9 mouse cellular contexts compared by ENCODE assay signal in the genomic region with DNA sequence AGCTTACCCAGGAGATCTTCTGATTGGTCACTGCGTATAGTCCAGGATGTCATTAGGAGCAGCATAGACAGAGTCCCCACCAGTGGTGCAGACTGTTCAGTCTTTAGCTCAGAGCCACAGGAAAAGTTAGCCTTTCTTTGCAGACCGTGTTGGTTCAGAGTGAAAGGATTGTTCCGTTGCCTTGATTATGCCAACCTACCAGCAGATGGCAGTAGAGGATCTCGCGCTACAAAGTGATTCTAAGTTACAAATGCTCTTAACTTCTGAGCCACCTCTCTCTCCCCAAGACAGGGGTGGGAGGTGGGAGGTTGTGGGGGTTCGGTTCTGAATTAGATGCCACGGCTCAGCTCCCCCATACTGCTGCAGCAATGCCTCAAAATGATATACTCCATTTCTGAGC. TPM values are rescaled to one million over a fixed set of nuclear protein-coding genes. Genes with fewer than 3 reads are reported as not detected.
A peak's percentile ranks its signal among the peaks of the same experiment; 100 is the strongest.
DNase-seq lines count a peak whose midpoint lies in the region; ATAC-seq lines count a peak whose summit lies in the region.
"Had no signal": no experiment of that assay in that cellular context is flagged by ENCODE, and none has a peak within 500 bp of the region (broad histone marks: within the 10 kb centered on the region; RNA-seq: fewer than 3 reads in every experiment).

No protein-coding gene starts in this region.

- no peak overlapping the region for H3K9ac ChIP-seq in heart, embryonic 12.5 days

- H3K4me3 ChIP-seq in heart, embryonic 12.5 days, result no peak overlapping the region
- H3K4me3 ChIP-seq: neural tube, embryonic 13.5 days had no signal

- H3K27ac ChIP-seq in heart, embryonic 12.5 days (ENCODE audit: poor library complexity, severe bottlenecking), result no peak overlapping the region
- H3K27ac ChIP-seq: neural tube, embryonic 13.5 days had no signal

- no peaks in the 10 kb centered on the region for H3K4me1 ChIP-seq in heart, embryonic 12.5 days (replicated peaks)
- H3K4me1 ChIP-seq: neural tube, embryonic 13.5 days had no signal

- WGBS in heart, embryonic 12.5 days, result 7% methylated on average over 7 of the region's 7 CpGs

- no peaks in the 10 kb centered on the region for H3K9me3 ChIP-seq in heart, embryonic 12.5 days (replicated peaks)
- H3K9me3 ChIP-seq: neural tube, embryonic 13.5 days had no signal

- H3K4me2 ChIP-seq in heart, embryonic 12.5 days, result no peak overlapping the region
- H3K4me2 ChIP-seq: neural tube, embryonic 13.5 days had no signal

- peak; percentile 49 to 81 for DNase-seq in heart, adult 18-20 months
- peak; percentile 86 for DNase-seq in brain, adult 2 months (ENCODE audit: low read depth, low spot score)
- peak; percentile 69 for DNase-seq in heart, postnatal 4 days
- DNase-seq in layer of hippocampus, adult 8-10 months (ENCODE audit: low spot score in 2 of 2), result peak; percentile 39 to 73
- DNase-seq in lung, postnatal 25 days (ENCODE audit: low spot score), result peak; percentile 64
- DNase-seq in right cerebral cortex, postnatal 25 days, result peak; percentile 60

- H3K27me3 ChIP-seq in heart, embryonic 12.5 days (replicated peaks), result peaks cover 6% of the 10 kb centered on the region

- no peaks in the 10 kb centered on the region for H3K36me3 ChIP-seq in heart, embryonic 12.5 days
- H3K36me3 ChIP-seq: neural tube, embryonic 13.5 days had no signal

- no peak for ATAC-seq in heart, embryonic 12.5 days (ENCODE audit: insufficient number of reproducible peaks, low FRiP score)
- ATAC-seq in erythroblast, adult 5-6 weeks (replicated peaks; ENCODE audit: low FRiP score, poor library complexity, severe bottlenecking), result 0 out of 2 replicates have a peak, but pooled peaks have one; percentile 46

RNA-seq across cellular contexts. Expression of a gene that starts 27.2 kb away (rescaled TPM):
- 10 to 100 TPM; 19.3 to 22.1 TPM for total RNA-seq in heart, adult 18-20 months (2021)
- polyA plus RNA-seq in heart, embryonic 12.5 days (2016; fragmentation: Nextera tagmentation; extraction: Ambion mirVana), result 14.9 and 15.4 TPM in 2 replicates
- total RNA-seq in erythroblast, adult 5-6 weeks (2015; ENCODE audit: low replicate concordance), result 5.0 and 6.9 TPM in 2 replicates
- total RNA-seq in erythroblast, adult 5-6 weeks (2017; ENCODE audit: low replicate concordance), result 4.3 and 5.6 TPM in 2 replicates
- total RNA-seq in heart, postnatal 4 days (2021), result 10 to 100 TPM; 17.2 to 18.7 TPM
- 100 to 1,000 TPM; 157 to 181 (median 168) TPM for total RNA-seq in layer of hippocampus, adult 8-10 months (2022)

RNA-seq across cellular contexts. Expression of a gene that starts 58.2 kb away (rescaled TPM):
- total RNA-seq in heart, adult 18-20 months (2021), result 1 to 10 TPM; 1.7 to 1.8 TPM
- not detected in 2 replicates for polyA plus RNA-seq in heart, embryonic 12.5 days (2016; fragmentation: Nextera tagmentation; extraction: Ambion mirVana)
- total RNA-seq in erythroblast, adult 5-6 weeks (2015; ENCODE audit: low replicate concordance), result not detected in 2 replicates
- not detected in 2 replicates for total RNA-seq in erythroblast, adult 5-6 weeks (2017; ENCODE audit: low replicate concordance)
- not detected for total RNA-seq in heart, postnatal 4 days (2021)
- under 1 TPM; 0.33 to 0.55 (median 0.50) TPM for total RNA-seq in layer of hippocampus, adult 8-10 months (2022)
- polyA plus RNA-seq: neural tube, embryonic 13.5 days had no signal

Comparison
In these comparisons a context has a peak if more than half of its experiments do, and no peak if none do; other contexts are left out.
1. RNA of a gene that starts 27.2 kb away (total RNA-seq): 157 to 181 TPM in layer of hippocampus, adult 8-10 months; 19.3 to 22.1 TPM in heart, adult 18-20 months, 17.2 to 18.7 TPM in heart, postnatal 4 days and 4.3 to 6.9 TPM in erythroblast, adult 5-6 weeks; every median in the first group is over 4 times any median in the second.
2. Peak in every context shown above with its lines, with median percentiles within 50 percentile points of each other: DNase-seq.